Mouse (Mus musculus) heart, adult 2 months (tissue): ENCODE measurements at regions not wholly inside any gene's neighbourhood (a gene's known extent, or its start where the extent isn't known, plus 50 kb on each side); places are given as distances from the start of the nearest gene placed in this dataset.

Experiments used
- EP300 ChIP-seq: fragments of 200-500 bp; IDR thresholded peaks from 2 replicates; pipeline ENCODE4 v1.6.1; 2011; ENCODE audit warnings: low read depth, low read length, control low read depth; ENCODE audit not compliant: insufficient read depth
- POLR2A ChIP-seq: fragments of 200-500 bp; IDR thresholded peaks from 2 replicates; pipeline ENCODE4 v1.6.1; 2011; ENCODE audit warnings: mild to moderate bottlenecking, low read depth, low read length, control low read depth; ENCODE audit not compliant: insufficient read depth

- TF ChIP-seq POLR2A (no peak), EP300 (no peak)
These were observed 352.8 kb downstream of the Tmem135 start for GRCm38 (mm10) chr7:89051240-89051639.
